29 mouse cellular contexts compared by ENCODE assay signal in genomic region chr12:113277741-113278140, GRCm38 (mm10).
DNase-seq lines count a peak whose midpoint lies in the region; ATAC-seq lines count a peak whose summit lies in the region.
"Had no signal": no experiment of that assay in that cellular context is flagged by ENCODE, and none has a peak within 500 bp of the region (broad histone marks: within the 10 kb centered on the region; RNA-seq: fewer than 3 reads in every experiment).

No protein-coding gene starts in this region.

- H3K4me3 ChIP-seq in limb, embryonic 10.5 days: no peak overlapping the region
- no peak overlapping the region for H3K4me3 ChIP-seq in forebrain, embryonic 11.5 days (ENCODE audit: low read depth, low read length)
- H3K4me3 ChIP-seq in midbrain, embryonic 16.5 days (ENCODE audit: low read depth, low read length): no peak overlapping the region
- H3K4me3 ChIP-seq: embryonic facial prominence, embryonic 13.5 days; embryonic facial prominence, embryonic 15.5 days; erythroblast, embryonic 14.5 days; forebrain, embryonic 10.5 days; forebrain, embryonic 13.5 days; forebrain, embryonic 15.5 days had no signal

- H3K9ac ChIP-seq in forebrain, embryonic 11.5 days (ENCODE audit: low read length): no peak overlapping the region
- no peak overlapping the region for H3K9ac ChIP-seq in midbrain, embryonic 16.5 days (ENCODE audit: low read depth, low read length)
- H3K9ac ChIP-seq: embryonic facial prominence, embryonic 13.5 days; embryonic facial prominence, embryonic 15.5 days; forebrain, embryonic 13.5 days; forebrain, embryonic 15.5 days; forebrain, postnatal 0 days had no signal

- no peaks in the 10 kb centered on the region for H3K4me1 ChIP-seq in limb, embryonic 10.5 days
- H3K4me1 ChIP-seq in forebrain, embryonic 11.5 days (replicated peaks; ENCODE audit: control insufficient read depth, insufficient read depth, low read length): no peaks in the 10 kb centered on the region
- H3K4me1 ChIP-seq in midbrain, embryonic 16.5 days (ENCODE audit: control insufficient read depth, insufficient read depth, low read length): no peaks in the 10 kb centered on the region
- H3K4me1 ChIP-seq: embryonic facial prominence, embryonic 13.5 days; embryonic facial prominence, embryonic 15.5 days; forebrain, embryonic 13.5 days; forebrain, embryonic 15.5 days had no signal

- no peak overlapping the region for H3K27ac ChIP-seq in limb, embryonic 10.5 days
- no peak overlapping the region for H3K27ac ChIP-seq in forebrain, embryonic 11.5 days (ENCODE audit: low read depth, low read length)
- H3K27ac ChIP-seq in midbrain, embryonic 16.5 days (ENCODE audit: low read length): no peak overlapping the region
- H3K27ac ChIP-seq: embryonic facial prominence, embryonic 13.5 days; embryonic facial prominence, embryonic 15.5 days; forebrain, embryonic 10.5 days; forebrain, embryonic 13.5 days; forebrain, embryonic 15.5 days had no signal

- DNase-seq in A20 (ENCODE audit: low read depth, low spot score): peak; percentile 81
- no peak for DNase-seq in limb, embryonic 10.5 days (ENCODE audit: low spot score)
- no peak for DNase-seq in forebrain, embryonic 11.5 days (ENCODE audit: low spot score)
- DNase-seq: adrenal gland, adult 8-10 months; adrenal gland, postnatal 14 days; adrenal gland, postnatal 36 days; B cell, adult 2 months; cerebellum, adult 11-12 months; cerebellum, adult 2 months; cerebellum, adult 9-10 months; cerebellum, postnatal 10 days; cerebellum, postnatal 25 days; embryo, embryonic 11 days; forebrain, postnatal 0 days had no signal

- WGBS in limb, embryonic 10.5 days: 90% methylated on average over 5 of the region's 5 CpGs
- WGBS in forebrain, embryonic 11.5 days: 85% methylated on average over 5 of the region's 5 CpGs
- WGBS in midbrain, embryonic 16.5 days: 89% methylated on average over 5 of the region's 5 CpGs

- H3K36me3 ChIP-seq in limb, embryonic 10.5 days: no peaks in the 10 kb centered on the region
- no peaks in the 10 kb centered on the region for H3K36me3 ChIP-seq in forebrain, embryonic 11.5 days (ENCODE audit: control insufficient read depth, insufficient read depth, low read length)
- no peaks in the 10 kb centered on the region for H3K36me3 ChIP-seq in midbrain, embryonic 16.5 days (ENCODE audit: control insufficient read depth, insufficient read depth, low read length)
- H3K36me3 ChIP-seq: embryonic facial prominence, embryonic 13.5 days; embryonic facial prominence, embryonic 15.5 days; forebrain, embryonic 10.5 days; forebrain, embryonic 15.5 days; G1E had no signal

- H3K4me2 ChIP-seq in forebrain, embryonic 11.5 days (ENCODE audit: low read depth, low read length, severe bottlenecking): no peak overlapping the region
- no peak overlapping the region for H3K4me2 ChIP-seq in midbrain, embryonic 16.5 days (ENCODE audit: low read length)
- H3K4me2 ChIP-seq: embryonic facial prominence, embryonic 13.5 days; embryonic facial prominence, embryonic 15.5 days; forebrain, embryonic 13.5 days; forebrain, embryonic 15.5 days had no signal

- H3K9me3 ChIP-seq in limb, embryonic 10.5 days (replicated peaks): no peaks in the 10 kb centered on the region
- H3K9me3 ChIP-seq in forebrain, embryonic 11.5 days (ENCODE audit: control insufficient read depth, low read length): no peaks in the 10 kb centered on the region
- no peaks in the 10 kb centered on the region for H3K9me3 ChIP-seq in midbrain, embryonic 16.5 days (replicated peaks; ENCODE audit: control insufficient read depth, low read length, poor library complexity, severe bottlenecking)
- H3K9me3 ChIP-seq: embryonic facial prominence, embryonic 13.5 days; embryonic facial prominence, embryonic 15.5 days; forebrain, embryonic 10.5 days; forebrain, embryonic 13.5 days; forebrain, embryonic 15.5 days had no signal

- no peaks in the 10 kb centered on the region for H3K27me3 ChIP-seq in limb, embryonic 10.5 days (ENCODE audit: low read depth, poor library complexity, severe bottlenecking)
- H3K27me3 ChIP-seq in forebrain, embryonic 11.5 days (ENCODE audit: control insufficient read depth, insufficient read depth, low read length): no peaks in the 10 kb centered on the region
- no peaks in the 10 kb centered on the region for H3K27me3 ChIP-seq in midbrain, embryonic 16.5 days (ENCODE audit: control insufficient read depth, insufficient read depth, low read depth, low read length)
- H3K27me3 ChIP-seq: CH12.LX; embryonic facial prominence, embryonic 13.5 days; embryonic facial prominence, embryonic 15.5 days; forebrain, embryonic 13.5 days; forebrain, embryonic 15.5 days had no signal

- peak; percentile 94 for ATAC-seq in common myeloid progenitor, adult 5-6 weeks (replicated peaks; ENCODE audit: low read depth, poor library complexity, severe bottlenecking)
- ATAC-seq in hematopoietic stem cell, adult 5-6 weeks (replicated peaks in 1 of 2; ENCODE audit: insufficient read depth in 1 of 2, low FRiP score in 2 of 2, low TSS enrichment in 1 of 2, low read depth in 1 of 2, poor library complexity in 2 of 2, severe bottlenecking in 2 of 2): peak; percentile 85 to 94
- peak; percentile 38; the same call in 1 of the 2 replicates for ATAC-seq in megakaryocyte-erythroid progenitor cell, adult 5-6 weeks (replicated peaks; ENCODE audit: low FRiP score, low TSS enrichment, poor library complexity, severe bottlenecking)
- ATAC-seq in forebrain, embryonic 11.5 days (replicated peaks; ENCODE audit: low FRiP score): no peak
- no peak for ATAC-seq in midbrain, embryonic 16.5 days
- ATAC-seq: activated CD4-positive, CD25-positive, alpha-beta regulatory T cell, adult 4 months; CD4-positive, CD25-positive, alpha-beta regulatory T cell, adult 4 months; forebrain, embryonic 13.5 days; forebrain, embryonic 15.5 days; forebrain, postnatal 0 days; Patski had no signal

Comparison
In these comparisons a context has a peak if more than half of its experiments do, and no peak if none do; other contexts are left out.
1. ATAC-seq: peak in common myeloid progenitor, adult 5-6 weeks (single experiment), hematopoietic stem cell, adult 5-6 weeks (2 of 2) and megakaryocyte-erythroid progenitor cell, adult 5-6 weeks (single experiment); none in forebrain, embryonic 11.5 days (single experiment) and midbrain, embryonic 16.5 days (single experiment).